14 mouse cellular contexts compared by ENCODE assay signal in genomic region chr8:96389251-96389650, GRCm38 (mm10).
"Had no signal": no experiment of that assay in that cellular context is flagged by ENCODE, and none has a peak within 500 bp of the region (broad histone marks: within the 10 kb centered on the region; RNA-seq: fewer than 3 reads in every experiment).

No protein-coding gene starts in this region.

- DNase-seq: gastrocnemius, postnatal 14 days; gastrocnemius, postnatal 36 days; heart, adult 11 months; heart, adult 2 months; heart, postnatal 14 days; heart, postnatal 36 days; kidney, adult 11 months; kidney, adult 2 months; kidney, adult 9 months; kidney, postnatal 14 days; kidney, postnatal 36 days; layer of hippocampus, adult 9-11 months; layer of hippocampus, postnatal 36 days; left cerebral cortex, postnatal 4 days had no signal
